Mouse (Mus musculus): Measurements from ENCODE around the gene Adam12.

DNA sequence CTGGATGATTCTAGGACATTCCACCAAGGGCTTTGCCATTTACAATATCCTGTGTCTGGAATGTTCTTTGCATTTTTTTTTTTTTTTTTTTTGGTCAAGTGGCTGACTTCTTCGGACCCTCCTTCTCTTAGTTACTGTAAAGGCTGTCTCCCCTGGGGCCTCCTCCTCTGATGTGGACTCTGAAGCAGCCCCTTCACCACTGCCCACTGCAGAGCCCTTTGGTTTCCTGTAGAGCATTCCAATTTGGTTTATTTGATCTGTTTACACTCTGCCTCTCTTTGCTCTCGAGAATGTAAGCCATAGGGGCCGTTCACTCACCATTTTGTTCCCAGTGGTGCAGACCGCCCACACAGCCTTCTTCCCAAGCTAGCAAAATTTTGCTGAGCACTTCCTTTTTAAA, 216.7 kb downstream of the Adam12 start:
- TF ChIP-seq CTCF (IDR thresholded peaks at IDR 0.05) (no peak), EP300 (IDR thresholded peaks at IDR 0.05; ENCODE audit: insufficient read depth, low read depth, low read length) (no peak), POLR2A (IDR thresholded peaks at IDR 0.05; ENCODE audit: insufficient read depth, low read depth, low read length) (no peak)

All from heart, adult 2 months (tissue).